Mouse (Mus musculus): Measurements from ENCODE around the gene Tat. TPM values are rescaled to one million over a fixed set of nuclear protein-coding genes. Genes with fewer than 3 reads are reported as not detected.

Gene Tat
- total RNA-seq (2021) = not detected
- long read RNA-seq, experiment 1 = 0 reads
- long read RNA-seq, experiment 2 = 0 reads

- no peak for DNase-seq
Measured at GRCm38 (mm10) chr8:109990224-109990623, at the start of gene Tat. Gene Tat, plus strand, starts transcription at chr8:109990437.

- no peak for DNase-seq
Measured at GRCm38 (mm10) chr8:109941606-109942360, 48.5 kb upstream of the Tat start.

- DNase-seq = no peak
Measured at GRCm38 (mm10) chr8:109945153-109945632, 45.0 kb upstream of the Tat start.

- no peak for DNase-seq
Measured at GRCm38 (mm10) chr8:109945694-109946093, 44.5 kb upstream of the Tat start.

GRCm38 (mm10) chr8:109946272-109946671, 44.0 kb upstream of the Tat start:
- no peak for DNase-seq

- DNase-seq = no peak
Measured at GRCm38 (mm10) chr8:109947447-109948284, 42.6 kb upstream of the Tat start.

GRCm38 (mm10) chr8:109948285-109948564, 42.0 kb upstream of the Tat start:
- no peak for DNase-seq

- DNase-seq = no peak
Measured at GRCm38 (mm10) chr8:109952171-109952570, 38.1 kb upstream of the Tat start.

GRCm38 (mm10) chr8:109954486-109954948, 35.7 kb upstream of the Tat start:
- no peak for DNase-seq

GRCm38 (mm10) chr8:109957167-109958028, 32.8 kb upstream of the Tat start:
- no peak for DNase-seq

GRCm38 (mm10) chr8:109958036-109958655, 32.1 kb upstream of the Tat start:
- DNase-seq = no peak

GRCm38 (mm10) chr8:109959112-109959511, 31.1 kb upstream of the Tat start:
- no peak for DNase-seq

- DNase-seq = peak; percentile 41
Measured at GRCm38 (mm10) chr8:109961693-109962367, 28.4 kb upstream of the Tat start, which contains the start of gene Marveld3. Gene Marveld3, minus strand, starts transcription at chr8:109962203.

- no peak for DNase-seq
Measured at GRCm38 (mm10) chr8:109962896-109963295, 27.3 kb upstream of the Tat start.

GRCm38 (mm10) chr8:109963421-109963820, 26.8 kb upstream of the Tat start:
- no peak for DNase-seq

- no peak for DNase-seq
Measured at GRCm38 (mm10) chr8:109964106-109964505, 26.1 kb upstream of the Tat start.

- no peak for DNase-seq
Measured at GRCm38 (mm10) chr8:109968837-109969236, 21.4 kb upstream of the Tat start.

GRCm38 (mm10) chr8:109970323-109970722, 19.9 kb upstream of the Tat start:
- DNase-seq = no peak

- DNase-seq = no peak
Measured at GRCm38 (mm10) chr8:109972901-109973300, 17.3 kb upstream of the Tat start.

GRCm38 (mm10) chr8:109979339-109979738, 10.9 kb upstream of the Tat start:
- no peak for DNase-seq

Data from gastrocnemius, postnatal 10 days (tissue).